Mouse (Mus musculus): ENCODE results near the gene Glt6d1. TPM values are rescaled to one million over a fixed set of nuclear protein-coding genes. Genes with fewer than 3 reads are reported as not detected.

Gene Glt6d1
- polyA plus RNA-seq, 1 experiment = not detected

DNA sequence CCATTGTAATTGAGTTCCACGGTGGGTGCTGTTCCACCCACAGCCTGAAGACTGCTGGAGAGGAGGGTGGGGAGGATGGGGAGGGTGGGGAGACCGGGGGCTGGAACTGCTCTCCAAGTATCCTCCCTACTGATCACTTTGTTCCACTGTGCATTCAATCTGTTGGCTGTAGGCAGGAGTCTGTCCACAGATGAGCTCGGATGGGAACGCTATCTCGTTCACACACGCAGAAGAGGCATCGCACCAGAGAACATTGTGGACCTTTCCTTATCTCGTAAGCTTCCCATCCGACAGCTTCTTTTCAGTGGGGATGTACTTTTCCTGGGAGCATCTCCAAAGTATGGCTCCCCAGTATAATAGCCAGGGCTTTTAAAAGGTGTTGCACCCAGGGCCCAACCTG is 36.6 kb downstream of the Glt6d1 start:
- H3K4me3 ChIP-seq (replicated peaks) = no peak overlapping the region
- no peak for TF ChIP-seq TAL1 (IDR thresholded peaks at IDR 0.05; ENCODE audit: low read length)
- TF ChIP-seq GATA1 (IDR thresholded peaks at IDR 0.05; ENCODE audit: low read length) = no peak
- no peaks in the 10 kb centered on the region for H3K9me3 ChIP-seq (ENCODE audit: control insufficient read depth, low read length)
- H3K27me3 ChIP-seq (ENCODE audit: control insufficient read depth) = no peaks in the 10 kb centered on the region
- H3K4me1 ChIP-seq (ENCODE audit: control insufficient read depth) = no peaks in the 10 kb centered on the region
- no peaks in the 10 kb centered on the region for H3K36me3 ChIP-seq (ENCODE audit: control insufficient read depth)

DNA sequence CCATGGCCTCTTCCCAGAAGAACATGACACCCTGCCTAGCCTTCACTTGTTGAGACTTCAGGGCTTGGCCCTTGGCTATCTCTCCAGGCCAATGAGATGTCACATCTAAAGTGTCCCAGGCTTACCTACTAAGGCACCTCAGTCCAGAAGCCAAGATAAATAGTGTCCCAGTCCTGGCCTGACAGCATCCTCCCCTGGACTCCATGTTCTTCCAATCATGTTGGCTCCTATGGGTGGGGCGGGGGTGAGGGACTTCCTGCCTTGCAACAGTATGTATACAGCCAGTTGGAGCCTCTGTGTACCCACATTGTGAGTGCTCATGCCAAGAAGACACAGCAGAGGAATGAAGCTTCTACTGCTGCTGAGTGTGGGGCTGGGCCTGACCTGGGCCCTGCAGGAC is 38.9 kb downstream of the Glt6d1 start, which contains the start of gene Lcn11:
Lcn11 (plus strand) TSS at position 301 of the 400 bp plus-strand sequence.
- Histone ChIP-seq H3K36me3 (ENCODE audit: control insufficient read depth) (no peaks in the 10 kb centered on the region), H3K9me3 (ENCODE audit: control insufficient read depth, low read length) (no peaks in the 10 kb centered on the region), H3K27me3 (ENCODE audit: control insufficient read depth) (no peaks in the 10 kb centered on the region), H3K4me3 (replicated peaks) (no peak within 1 kb of the TSS), H3K4me1 (ENCODE audit: control insufficient read depth) (no peaks in the 10 kb centered on the region)
- no peak for TF ChIP-seq TAL1 (IDR thresholded peaks at IDR 0.05; ENCODE audit: low read length)
- no peak for TF ChIP-seq GATA1 (IDR thresholded peaks at IDR 0.05; ENCODE audit: low read length)

DNA sequence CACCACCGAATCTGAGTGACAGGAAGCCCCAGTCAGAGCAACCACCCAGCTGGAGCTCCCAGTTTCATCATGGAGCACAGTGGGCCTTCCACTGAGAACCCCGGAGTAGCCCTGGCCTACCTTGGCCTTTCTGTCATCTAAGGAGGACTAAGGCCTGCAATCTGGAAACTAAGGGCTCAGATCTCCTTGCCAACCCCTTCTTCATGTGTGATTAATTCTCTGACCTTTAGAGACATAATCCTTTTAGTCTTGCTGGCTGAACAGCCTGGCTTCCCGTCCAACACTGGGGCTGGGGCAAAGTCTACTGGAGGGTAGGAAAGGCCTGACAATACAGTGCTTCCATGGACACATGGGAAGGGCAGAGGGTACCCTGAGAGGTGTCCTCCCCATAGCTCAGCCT is 39.7 kb downstream of the Glt6d1 start:
- Histone ChIP-seq H3K36me3 (ENCODE audit: control insufficient read depth) (no peaks in the 10 kb centered on the region), H3K27me3 (ENCODE audit: control insufficient read depth) (no peaks in the 10 kb centered on the region), H3K4me3 (replicated peaks) (no peak overlapping the region), H3K9me3 (ENCODE audit: control insufficient read depth, low read length) (no peaks in the 10 kb centered on the region), H3K4me1 (ENCODE audit: control insufficient read depth) (no peaks in the 10 kb centered on the region)
- no peak for TF ChIP-seq GATA1 (IDR thresholded peaks at IDR 0.05; ENCODE audit: low read length)
- no peak for TF ChIP-seq TAL1 (IDR thresholded peaks at IDR 0.05; ENCODE audit: low read length)

DNA sequence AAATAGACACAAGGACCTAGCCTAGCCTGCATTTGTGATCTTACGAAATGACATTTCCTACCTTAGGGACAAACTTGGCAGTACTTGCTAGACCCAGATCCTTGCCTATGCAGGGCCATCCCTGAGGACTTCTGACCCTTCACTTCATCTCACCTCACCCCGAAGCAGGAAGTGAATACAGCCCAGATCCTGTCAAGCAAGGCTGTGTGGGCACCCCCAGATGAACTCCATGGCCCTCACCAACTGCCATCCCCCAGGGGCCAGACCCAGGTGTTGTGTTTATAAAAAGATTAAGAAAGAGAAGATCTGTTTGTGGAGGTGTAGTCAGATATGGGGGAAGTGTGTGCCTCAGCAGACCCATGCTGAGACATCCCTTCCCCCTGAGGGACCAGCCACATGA is 41.0 kb downstream of the Glt6d1 start:
- Histone ChIP-seq H3K27me3 (ENCODE audit: control insufficient read depth) (no peaks in the 10 kb centered on the region), H3K36me3 (ENCODE audit: control insufficient read depth) (no peaks in the 10 kb centered on the region), H3K9me3 (ENCODE audit: control insufficient read depth, low read length) (no peaks in the 10 kb centered on the region), H3K4me3 (replicated peaks) (no peak overlapping the region), H3K4me1 (ENCODE audit: control insufficient read depth) (no peaks in the 10 kb centered on the region)
- TF ChIP-seq GATA1 (IDR thresholded peaks at IDR 0.05; ENCODE audit: low read length) (no peak), TAL1 (IDR thresholded peaks at IDR 0.05; ENCODE audit: low read length) (no peak)

DNA sequence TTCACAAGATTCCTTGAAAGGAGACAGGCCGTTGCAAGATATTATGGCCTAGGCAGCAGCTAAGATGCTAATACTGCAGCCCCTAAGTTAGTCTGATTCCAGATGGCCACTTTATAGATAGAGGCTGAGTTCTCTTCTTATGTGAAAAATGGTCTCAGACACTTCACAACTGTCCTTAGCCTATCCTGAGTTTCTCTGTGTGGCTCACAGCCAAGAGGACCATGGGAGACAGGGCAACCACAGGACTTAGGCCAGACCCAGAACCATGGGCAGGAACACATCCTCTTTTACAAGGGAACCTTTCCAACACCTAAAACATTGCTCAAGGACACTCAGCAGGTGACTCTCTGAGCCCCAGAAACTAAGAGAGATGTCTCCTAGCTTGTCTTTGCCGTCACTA is 42.1 kb downstream of the Glt6d1 start:
- TF ChIP-seq GATA1 (IDR thresholded peaks at IDR 0.05; ENCODE audit: low read length) (no peak), TAL1 (IDR thresholded peaks at IDR 0.05; ENCODE audit: low read length) (no peak)
- no peaks in the 10 kb centered on the region for H3K27me3 ChIP-seq (ENCODE audit: control insufficient read depth)
- no peaks in the 10 kb centered on the region for H3K4me1 ChIP-seq (ENCODE audit: control insufficient read depth)
- H3K9me3 ChIP-seq (ENCODE audit: control insufficient read depth, low read length) = no peaks in the 10 kb centered on the region
- H3K4me3 ChIP-seq (replicated peaks) = no peak overlapping the region
- no peaks in the 10 kb centered on the region for H3K36me3 ChIP-seq (ENCODE audit: control insufficient read depth)

DNA sequence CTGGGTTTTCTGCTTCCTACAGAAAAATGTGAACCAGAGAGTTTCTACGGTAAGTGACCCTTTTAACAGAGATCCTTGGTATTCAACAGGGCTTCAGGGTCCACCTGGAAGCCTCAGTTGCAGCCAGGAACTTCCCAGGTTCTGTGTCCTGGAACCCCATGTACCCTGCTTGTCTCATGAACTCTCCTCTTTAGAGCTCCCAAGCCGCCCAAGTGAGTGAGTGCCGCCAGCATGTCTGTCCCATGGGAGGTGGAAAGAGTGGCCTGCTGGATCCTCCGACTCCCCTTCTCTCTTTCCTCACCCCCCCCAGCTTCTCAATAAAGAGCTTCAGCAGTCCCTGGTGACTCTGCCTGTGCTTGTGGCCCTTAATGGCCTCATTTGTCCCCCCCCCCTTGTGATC is 47.9 kb downstream of the Glt6d1 start:
- Histone ChIP-seq H3K9me3 (ENCODE audit: control insufficient read depth, low read length) (no peaks in the 10 kb centered on the region), H3K4me3 (replicated peaks) (no peak overlapping the region), H3K36me3 (ENCODE audit: control insufficient read depth) (no peaks in the 10 kb centered on the region), H3K27me3 (ENCODE audit: control insufficient read depth) (no peaks in the 10 kb centered on the region), H3K4me1 (ENCODE audit: control insufficient read depth) (no peaks in the 10 kb centered on the region)
- TF ChIP-seq GATA1 (IDR thresholded peaks at IDR 0.05; ENCODE audit: low read length) = no peak
- TF ChIP-seq TAL1 (IDR thresholded peaks at IDR 0.05; ENCODE audit: low read length) = no peak

DNA sequence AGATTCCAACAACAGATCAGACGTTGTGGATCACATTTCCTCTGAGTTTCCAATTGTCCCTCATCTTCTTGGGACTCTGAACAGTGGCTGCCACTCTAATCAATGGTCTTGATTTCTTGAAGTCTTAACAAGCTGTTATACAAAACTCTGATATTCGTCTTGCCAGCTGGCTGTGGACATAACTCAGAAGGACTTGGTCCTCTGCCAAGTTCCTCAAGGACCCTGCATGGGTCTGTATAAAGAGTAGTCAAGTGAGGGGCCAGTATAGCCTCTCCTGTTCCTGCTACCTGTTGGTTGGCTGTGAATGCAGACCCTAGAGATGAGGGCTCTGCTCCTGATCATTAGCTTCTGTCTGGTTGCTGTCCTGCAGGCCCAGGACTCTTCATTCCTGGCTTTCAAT is 50.4 kb downstream of the Glt6d1 start, which contains the start of gene Lcn3:
Lcn3 (plus strand) TSS at position 301 of the 400 bp plus-strand sequence.
- no peak for TF ChIP-seq TAL1 (IDR thresholded peaks at IDR 0.05; ENCODE audit: low read length)
- TF ChIP-seq GATA1 (IDR thresholded peaks at IDR 0.05; ENCODE audit: low read length) = no peak
- H3K4me1 ChIP-seq (ENCODE audit: control insufficient read depth) = no peaks in the 10 kb centered on the region
- H3K27me3 ChIP-seq (ENCODE audit: control insufficient read depth) = no peaks in the 10 kb centered on the region

DNA sequence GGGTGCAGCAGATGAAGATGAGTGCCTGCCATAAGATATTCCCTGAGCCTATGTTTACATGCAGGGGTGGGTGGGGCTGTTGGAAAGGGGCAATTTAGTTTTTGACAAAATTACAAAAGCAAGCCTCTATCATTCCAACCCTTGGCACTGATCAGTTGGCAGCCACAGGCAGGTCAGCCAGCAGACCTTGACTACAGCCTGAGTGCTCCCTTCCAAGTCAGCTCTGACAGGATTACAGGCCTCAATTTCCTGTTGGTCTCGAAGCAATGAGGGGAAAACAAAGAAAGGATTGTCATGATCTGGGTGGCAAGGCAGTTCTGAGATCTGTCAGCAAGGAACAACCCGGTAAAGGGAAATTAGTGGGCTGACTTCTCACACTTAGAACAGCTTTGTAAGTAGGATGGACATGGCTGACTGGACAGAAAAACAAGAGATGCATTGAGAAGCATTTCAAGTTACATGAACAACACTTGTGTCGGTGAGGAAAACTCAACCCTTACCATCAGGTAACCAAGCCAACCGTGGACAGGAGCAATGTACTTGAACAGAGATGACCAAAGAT is 57.5 kb downstream of the Glt6d1 start:
- no peak for TF ChIP-seq GATA1 (IDR thresholded peaks at IDR 0.05; ENCODE audit: low read length)
- TF ChIP-seq TAL1 (IDR thresholded peaks at IDR 0.05; ENCODE audit: low read length) = no peak
- H3K36me3 ChIP-seq (ENCODE audit: control insufficient read depth) = no peaks in the 10 kb centered on the region
- H3K4me3 ChIP-seq (replicated peaks) = no peak overlapping the region
- no peaks in the 10 kb centered on the region for H3K27me3 ChIP-seq (ENCODE audit: control insufficient read depth)
- 0 out of 2 replicates have a peak, but pooled peaks cover 2% of the 10 kb centered on the region for H3K9me3 ChIP-seq (ENCODE audit: control insufficient read depth, low read length)
- no peaks in the 10 kb centered on the region for H3K4me1 ChIP-seq (ENCODE audit: control insufficient read depth)

More for the DNA sequence above, 50.4 kb downstream of the Glt6d1 start, which contains the start of gene Lcn3:
- no peaks in the 10 kb centered on the region for H3K36me3 ChIP-seq (ENCODE audit: control insufficient read depth)
- H3K4me3 ChIP-seq (replicated peaks) = no peak within 1 kb of the TSS
- no peaks in the 10 kb centered on the region for H3K9me3 ChIP-seq (ENCODE audit: control insufficient read depth, low read length)

DNA sequence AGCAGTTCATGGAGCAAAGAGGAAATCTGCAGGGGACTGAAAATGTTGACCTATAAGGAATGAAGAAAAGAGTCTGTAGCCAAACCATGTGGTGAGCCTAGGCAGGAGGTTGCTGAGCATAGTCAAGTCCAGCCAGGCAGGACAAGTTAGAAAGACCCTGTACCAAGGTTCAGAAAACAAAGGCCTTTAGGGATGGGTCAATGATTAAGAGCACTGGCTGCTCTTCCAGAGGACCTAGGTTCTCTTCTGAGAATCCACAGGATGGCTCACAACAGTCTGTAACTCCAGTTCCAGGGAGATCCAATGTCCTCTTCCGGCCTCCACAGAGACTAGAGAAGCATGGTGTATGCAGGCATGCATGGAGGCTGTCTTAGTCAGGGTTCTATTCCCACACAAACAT is 61.4 kb downstream of the Glt6d1 start:
- TF ChIP-seq GATA1 (IDR thresholded peaks at IDR 0.05; ENCODE audit: low read length) = no peak
- TF ChIP-seq TAL1 (IDR thresholded peaks at IDR 0.05; ENCODE audit: low read length) = no peak
- Histone ChIP-seq H3K4me3 (replicated peaks) (no peak overlapping the region), H3K36me3 (ENCODE audit: control insufficient read depth) (no peaks in the 10 kb centered on the region), H3K9me3 (ENCODE audit: control insufficient read depth, low read length) (0 out of 2 replicates have a peak, but pooled peaks cover 2% of the 10 kb centered on the region), H3K27me3 (ENCODE audit: control insufficient read depth) (no peaks in the 10 kb centered on the region), H3K4me1 (ENCODE audit: control insufficient read depth) (no peaks in the 10 kb centered on the region)

Other genes starting within 250 kb of the Glt6d1 start
- 0.09 and 0.38 TPM in 2 replicates for gene Mamdc4, start 241.0 kb downstream of the Glt6d1 start, polyA plus RNA-seq (2012)
- gene Phpt1, start 240.6 kb downstream of the Glt6d1 start, polyA plus RNA-seq (2012) = 0.21 and 0.30 TPM in 2 replicates
- 0.01 TPM in 1 of 2 replicates, not detected in the other for gene Ajm1, start 234.1 kb downstream of the Glt6d1 start, polyA plus RNA-seq (2012)
- 4.6 and 6.1 TPM in 2 replicates for gene Rabl6, start 207.3 kb downstream of the Glt6d1 start, polyA plus RNA-seq (2012)
- gene Ccdc183, start 198.2 kb downstream of the Glt6d1 start, polyA plus RNA-seq (2012) = not detected in 2 replicates
- 0.15 TPM in 1 of 2 replicates, not detected in the other for gene Tmem141, start 193.8 kb downstream of the Glt6d1 start, polyA plus RNA-seq (2012)
- 0.80 and 0.94 TPM in 2 replicates for gene Fcna, start 187.8 kb downstream of the Glt6d1 start, polyA plus RNA-seq (2012)
- not detected in 2 replicates for gene Lcn8, start 162.7 kb downstream of the Glt6d1 start, polyA plus RNA-seq (2012)
- gene Lcn5, start 157.9 kb downstream of the Glt6d1 start, polyA plus RNA-seq (2012) = not detected in 2 replicates
- not detected in 2 replicates for gene Lcn6, start 139.1 kb downstream of the Glt6d1 start, polyA plus RNA-seq (2012)
- not detected in 2 replicates for gene Lcn10, start 133.1 kb downstream of the Glt6d1 start, polyA plus RNA-seq (2012)
- not detected in 2 replicates for gene Obp2a, start 115.8 kb downstream of the Glt6d1 start, polyA plus RNA-seq (2012)
- 0.37 and 0.53 TPM in 2 replicates for gene Bmyc, start 109.1 kb downstream of the Glt6d1 start, polyA plus RNA-seq (2012)
- not detected in 2 replicates for gene Obp2b, start 78.8 kb downstream of the Glt6d1 start, polyA plus RNA-seq (2012)
- not detected in 2 replicates for gene Lcn3, start 50.3 kb downstream of the Glt6d1 start, polyA plus RNA-seq (2012)
- not detected in 2 replicates for gene Lcn11, start 38.8 kb downstream of the Glt6d1 start, polyA plus RNA-seq (2012)
- gene Gm13539, start 33.6 kb downstream of the Glt6d1 start, polyA plus RNA-seq (2012) = not detected in 2 replicates
- not detected in 2 replicates for gene Lcn9, start 7.3 kb upstream of the Glt6d1 start, polyA plus RNA-seq (2012)
- gene Sohlh1, start 31.4 kb upstream of the Glt6d1 start, polyA plus RNA-seq (2012) = not detected in 2 replicates
- gene Kcnt1, start 47.9 kb upstream of the Glt6d1 start, polyA plus RNA-seq (2012) = not detected in 2 replicates
- gene Camsap1, start 167.4 kb upstream of the Glt6d1 start, polyA plus RNA-seq (2012) = 0.53 and 0.75 TPM in 2 replicates
- 155 and 250 TPM in 2 replicates for gene Ubac1, start 205.9 kb upstream of the Glt6d1 start, polyA plus RNA-seq (2012)

Data from erythroblast, embryonic 14.5 days (primary cell).